ENCODE assay signal across 20 mouse cellular contexts in the genomic region with DNA sequence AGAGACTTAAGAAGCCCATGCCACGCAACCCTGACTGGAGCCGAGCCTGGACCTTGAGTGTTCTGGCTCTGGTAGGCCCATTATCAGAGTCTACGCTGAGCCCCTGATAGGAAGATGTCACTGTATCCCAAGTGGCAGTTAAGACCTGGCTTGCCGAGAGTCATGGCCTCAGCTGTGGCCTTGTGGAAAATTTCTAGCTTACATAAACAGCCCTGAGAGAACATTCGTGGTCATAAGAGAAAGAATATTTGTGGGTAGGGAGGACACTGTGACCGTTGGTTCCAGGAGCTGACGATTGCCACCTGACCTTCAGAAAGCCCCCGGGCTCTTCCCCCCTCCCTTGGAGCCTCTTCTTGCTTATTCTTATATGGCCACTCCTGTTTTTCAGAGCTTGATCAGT. TPM values are rescaled to one million over a fixed set of nuclear protein-coding genes. Genes with fewer than 3 reads are reported as not detected.
DNase-seq lines count a peak whose midpoint lies in the region; ATAC-seq lines count a peak whose summit lies in the region.
"Had no signal": no experiment of that assay in that cellular context is flagged by ENCODE, and none has a peak within 500 bp of the region (broad histone marks: within the 10 kb centered on the region; RNA-seq: fewer than 3 reads in every experiment).

No protein-coding gene starts in this region.

- ATAC-seq in cerebellum, adult (ENCODE audit: insufficient number of reproducible peaks, low FRiP score, low TSS enrichment) = no peak
- ATAC-seq: activated CD4-positive, CD25-positive, alpha-beta regulatory T cell, adult 4 months; CD4-positive, CD25-positive, alpha-beta regulatory T cell, adult 4 months; forebrain, embryonic 13.5 days; forebrain, embryonic 15.5 days; forebrain, postnatal 0 days; Patski had no signal

- peak; percentile 77 to 88 for DNase-seq in adrenal gland, adult (ENCODE audit: inconsistent age in 2 of 2, low spot score in 1 of 2)
- no peak for DNase-seq in adrenal gland, postnatal 25 days
- peak; percentile 71 for DNase-seq in ovary, adult 18-20 months (ENCODE audit: low spot score)
- DNase-seq in ovary, postnatal 14 days (ENCODE audit: low spot score) = no peak
- peak; percentile 69 for DNase-seq in adrenal gland, adult 8-10 months
- DNase-seq in adrenal gland, postnatal 14 days = peak; percentile 54
- no peak for DNase-seq in heart, adult 18-20 months
- DNase-seq: B cell, adult 2 months; cerebellum, adult 11-12 months; cerebellum, adult 2 months; cerebellum, adult 9-10 months; cerebellum, postnatal 10 days; cerebellum, postnatal 25 days; forebrain, postnatal 0 days had no signal

RNA-seq across cellular contexts. Expression of a gene that starts 40.2 kb away (rescaled TPM):
- 37.2 and 50.2 TPM in 2 replicates for total RNA-seq in adrenal gland, postnatal 25 days (2021)
- 10 to 100 TPM; 48.0 to 62.2 (median 54.1) TPM for total RNA-seq in adrenal gland, adult 8-10 months (2022)
- total RNA-seq in adrenal gland, postnatal 14 days (2021) = 40.4 and 40.9 TPM in 2 replicates
- 10 to 100 TPM; 25.9 to 28.0 TPM for total RNA-seq in heart, adult 18-20 months (2021)

RNA-seq across cellular contexts. Expression of a gene that starts 40.9 kb away (rescaled TPM):
- total RNA-seq in adrenal gland, postnatal 25 days (2021) = 4.7 and 7.6 TPM in 2 replicates
- 10 to 100 TPM in 3 of 4 experiments, 1 to 10 TPM in 1; 9.0 to 14.1 (median 12.0) TPM for total RNA-seq in adrenal gland, adult 8-10 months (2022)
- 5.4 and 5.9 TPM in 2 replicates for total RNA-seq in adrenal gland, postnatal 14 days (2021)
- total RNA-seq in heart, adult 18-20 months (2021) = under 1 TPM; 0.49 to 0.72 TPM

Comparison
In these comparisons a context has a peak if more than half of its experiments do, and no peak if none do; other contexts are left out.
1. DNase-seq: peak in adrenal gland, adult (2 of 2), ovary, adult 18-20 months (single experiment), adrenal gland, adult 8-10 months (single experiment) and adrenal gland, postnatal 14 days (single experiment); none in adrenal gland, postnatal 25 days (single experiment), ovary, postnatal 14 days (single experiment) and heart, adult 18-20 months (0 of 2).